Mouse (Mus musculus): Measurements from ENCODE around the gene Tom1l2. TPM values are rescaled to one million over a fixed set of nuclear protein-coding genes. Genes with fewer than 3 reads are reported as not detected.

Gene Tom1l2
- polyA plus RNA-seq, 1 experiment from 2014 or later = 21.2 TPM

DNA sequence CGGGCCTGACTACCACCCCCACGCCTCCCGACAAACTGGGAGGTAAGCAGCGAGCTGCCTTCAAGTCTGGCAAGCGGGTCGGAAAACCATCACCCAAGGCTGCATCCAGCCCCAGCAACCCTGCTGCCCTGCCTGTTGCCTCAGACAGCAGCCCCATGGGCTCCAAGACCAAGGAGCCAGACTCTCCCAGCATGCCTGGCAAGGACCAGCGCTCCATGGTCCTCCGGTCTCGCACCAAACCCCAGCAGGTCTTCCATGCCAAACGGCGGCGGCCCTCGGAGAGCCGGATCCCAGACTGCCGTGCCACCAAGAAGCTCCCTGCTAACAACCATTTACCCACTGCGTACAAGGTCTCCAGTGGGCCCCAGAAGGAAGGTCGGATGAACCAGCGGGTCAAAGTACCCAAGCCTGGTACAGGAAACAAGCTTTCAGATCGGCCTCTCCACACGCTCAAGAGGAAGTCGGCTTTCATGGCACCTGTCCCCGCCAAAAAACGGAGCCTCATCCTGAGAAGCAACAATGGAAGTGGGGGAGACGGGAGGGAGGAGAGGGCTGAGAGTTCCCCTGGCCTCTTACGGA, 164.3 kb downstream of the Tom1l2 start:
- Histone ChIP-seq H3K4me1 (ENCODE audit: control insufficient read depth, insufficient read depth, low read length) (peaks cover 19% of the 10 kb centered on the region), H3K9me3 (ENCODE audit: control insufficient read depth, low read length) (no peaks in the 10 kb centered on the region), H3K36me3 (ENCODE audit: control insufficient read depth, insufficient read depth, low read length) (peaks cover 38% of the 10 kb centered on the region), H3K27me3 (ENCODE audit: control insufficient read depth, insufficient read depth, low read length) (no peaks in the 10 kb centered on the region), H3K4me2 (ENCODE audit: low read depth) (no peak overlapping the region), H3K9ac (ENCODE audit: low read length) (no peak overlapping the region), H3K27ac (ENCODE audit: low read depth, low read length) (no peak overlapping the region), H3K4me3 (ENCODE audit: low read depth, low read length) (no peak overlapping the region)
- no peak for ATAC-seq (ENCODE audit: insufficient read depth, low FRiP score, low TSS enrichment)
- 93% methylated on average over 25 of the region's 25 CpGs for WGBS
- DNase-seq (ENCODE audit: low spot score) = no peak

DNA sequence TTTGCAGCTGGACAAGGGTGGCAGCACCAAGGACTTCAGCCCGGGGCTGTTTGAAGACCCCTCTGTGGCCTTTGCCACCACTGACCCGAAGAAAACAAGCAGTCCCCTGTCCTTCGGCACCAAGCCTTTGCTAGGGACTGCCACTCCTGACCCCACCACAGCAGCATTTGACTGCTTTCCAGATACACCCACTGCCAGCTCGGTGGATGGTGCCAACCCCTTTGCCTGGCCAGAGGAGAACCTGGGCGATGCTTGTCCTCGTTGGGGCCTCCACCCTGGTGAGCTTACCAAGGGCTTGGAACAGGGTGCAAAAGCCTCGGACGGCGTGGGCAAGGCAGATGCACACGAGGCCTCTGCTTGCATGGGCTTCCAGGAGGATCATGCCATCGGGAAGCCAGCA, 165.6 kb downstream of the Tom1l2 start:
- H3K27ac ChIP-seq (ENCODE audit: low read depth, low read length) = no peak overlapping the region
- H3K36me3 ChIP-seq (ENCODE audit: control insufficient read depth, insufficient read depth, low read length) = peaks cover 38% of the 10 kb centered on the region
- DNase-seq (ENCODE audit: low spot score) (no peak), ATAC-seq (ENCODE audit: insufficient read depth, low FRiP score, low TSS enrichment) (no peak)
- H3K9ac ChIP-seq (ENCODE audit: low read length) = no peak overlapping the region
- WGBS = 91% methylated on average over 11 of the region's 11 CpGs
- H3K9me3 ChIP-seq (ENCODE audit: control insufficient read depth, low read length) = no peaks in the 10 kb centered on the region
- H3K27me3 ChIP-seq (ENCODE audit: control insufficient read depth, insufficient read depth, low read length) = no peaks in the 10 kb centered on the region
- H3K4me1 ChIP-seq (ENCODE audit: control insufficient read depth, insufficient read depth, low read length) = peaks cover 31% of the 10 kb centered on the region
- H3K4me2 ChIP-seq (ENCODE audit: low read depth) = no peak overlapping the region
- no peak overlapping the region for H3K4me3 ChIP-seq (ENCODE audit: low read depth, low read length)

DNA sequence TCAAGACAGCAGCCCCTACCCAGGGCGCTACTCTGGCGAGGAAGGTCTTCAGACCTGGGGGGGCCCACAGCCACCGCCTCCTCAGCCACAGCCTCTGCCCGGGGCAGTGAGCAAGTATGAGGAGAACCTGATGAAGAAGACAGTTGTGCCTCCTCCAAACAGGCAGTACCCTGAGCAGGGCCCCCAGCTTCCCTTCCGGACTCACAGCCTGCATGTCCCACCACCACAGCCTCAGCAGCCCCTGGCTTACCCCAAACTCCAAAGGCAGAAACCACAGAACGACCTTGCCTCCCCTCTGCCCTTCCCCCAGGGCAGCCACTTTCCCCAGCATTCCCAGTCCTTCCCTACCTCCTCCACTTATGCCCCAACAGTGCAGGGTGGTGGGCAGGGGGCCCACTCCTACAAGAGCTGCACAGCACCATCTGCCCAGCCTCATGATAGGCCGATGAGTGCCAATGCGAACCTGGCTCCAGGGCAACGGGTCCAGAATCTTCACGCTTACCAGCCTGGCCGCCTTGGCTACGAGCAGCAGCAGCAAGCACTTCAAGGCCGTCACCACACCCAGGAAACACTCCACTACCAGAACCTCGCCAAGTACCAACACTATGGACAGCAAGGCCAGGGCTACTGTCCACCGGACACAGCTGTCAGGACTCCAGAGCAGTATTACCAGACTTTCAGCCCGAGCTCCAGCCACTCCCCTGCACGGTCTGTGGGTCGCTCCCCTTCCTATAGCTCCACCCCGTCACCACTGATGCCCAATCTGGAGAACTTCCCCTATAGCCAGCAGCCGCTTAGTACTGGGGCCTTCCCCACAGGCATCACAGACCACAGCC, 167.1 kb downstream of the Tom1l2 start:
- Histone ChIP-seq H3K27ac (ENCODE audit: low read depth, low read length) (peak overlapping the region; percentile 76), H3K9ac (ENCODE audit: low read length) (no peak overlapping the region; the same call in 1 of the 2 replicates), H3K27me3 (ENCODE audit: control insufficient read depth, insufficient read depth, low read length) (no peaks in the 10 kb centered on the region), H3K4me2 (ENCODE audit: low read depth) (no peak overlapping the region), H3K4me3 (ENCODE audit: low read depth, low read length) (no peak overlapping the region), H3K9me3 (ENCODE audit: control insufficient read depth, low read length) (no peaks in the 10 kb centered on the region), H3K36me3 (ENCODE audit: control insufficient read depth, insufficient read depth, low read length) (peaks cover 38% of the 10 kb centered on the region), H3K4me1 (ENCODE audit: control insufficient read depth, insufficient read depth, low read length) (peaks cover 37% of the 10 kb centered on the region)
- 84% methylated on average over 20 of the region's 20 CpGs for WGBS
- DNase-seq (ENCODE audit: low spot score) (no peak), ATAC-seq (ENCODE audit: insufficient read depth, low FRiP score, low TSS enrichment) (no peak)

DNA sequence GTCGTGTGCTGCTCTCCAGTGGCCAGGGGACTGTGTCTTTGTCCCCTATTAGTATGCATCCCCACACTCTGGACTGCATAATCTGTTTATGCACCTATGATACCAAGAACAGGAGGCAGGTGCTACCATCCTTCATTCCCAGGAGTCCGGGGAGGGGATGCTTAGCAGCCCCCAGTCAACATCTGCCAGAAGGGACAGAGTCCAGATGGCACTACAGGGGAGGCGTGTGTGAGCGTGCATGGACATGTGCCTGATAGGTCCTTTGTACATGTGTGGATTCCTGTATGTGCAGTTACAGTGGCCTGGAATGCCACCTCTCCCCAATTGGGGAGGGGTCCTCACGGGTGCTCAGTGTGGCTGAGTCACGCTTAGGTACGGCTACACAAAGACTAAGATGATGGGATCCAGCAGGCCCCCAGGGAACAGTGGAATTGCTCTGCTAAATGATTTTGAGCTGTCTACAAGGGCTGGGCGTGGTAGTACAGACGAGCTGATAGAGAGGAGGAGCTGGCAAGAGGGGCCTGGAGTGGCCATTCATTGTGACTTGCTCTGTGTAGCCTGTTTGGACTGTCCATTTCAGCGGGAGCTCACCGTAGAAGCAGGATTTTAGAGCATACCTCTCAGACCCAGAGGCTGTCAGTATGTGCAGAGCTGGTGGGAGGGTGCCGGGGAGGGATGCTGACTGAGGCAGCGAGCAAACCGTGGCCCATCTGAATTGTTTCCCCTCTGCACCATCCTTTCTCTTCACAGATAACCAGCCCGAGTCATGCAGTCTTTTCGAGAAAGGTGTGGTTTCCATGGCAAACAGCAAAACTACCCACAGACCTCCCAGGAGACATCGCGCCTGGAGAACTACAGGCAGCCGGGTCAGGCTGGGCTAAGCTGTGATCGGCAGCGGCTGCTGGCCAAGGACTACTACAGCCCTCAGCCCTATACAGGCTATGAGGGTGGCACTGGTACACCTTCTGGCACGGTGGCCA, 168.1 kb downstream of the Tom1l2 start:
- no peak overlapping the region for H3K4me2 ChIP-seq (ENCODE audit: low read depth)
- H3K27me3 ChIP-seq (ENCODE audit: control insufficient read depth, insufficient read depth, low read length) = no peaks in the 10 kb centered on the region
- H3K9ac ChIP-seq (ENCODE audit: low read length) = peak overlapping the region; percentile 15
- H3K4me3 ChIP-seq (ENCODE audit: low read depth, low read length) = no peak overlapping the region
- peaks cover 35% of the 10 kb centered on the region for H3K36me3 ChIP-seq (ENCODE audit: control insufficient read depth, insufficient read depth, low read length)
- ATAC-seq (ENCODE audit: insufficient read depth, low FRiP score, low TSS enrichment) = 0 out of 2 replicates have a peak, but pooled peaks have one; percentile 30
- no peaks in the 10 kb centered on the region for H3K9me3 ChIP-seq (ENCODE audit: control insufficient read depth, low read length)
- H3K27ac ChIP-seq (ENCODE audit: low read depth, low read length) = peak overlapping the region; percentile 76
- no peak for DNase-seq (ENCODE audit: low spot score)
- H3K4me1 ChIP-seq (ENCODE audit: control insufficient read depth, insufficient read depth, low read length) = peaks cover 37% of the 10 kb centered on the region
- 58% methylated on average over 22 of the region's 22 CpGs for WGBS

DNA sequence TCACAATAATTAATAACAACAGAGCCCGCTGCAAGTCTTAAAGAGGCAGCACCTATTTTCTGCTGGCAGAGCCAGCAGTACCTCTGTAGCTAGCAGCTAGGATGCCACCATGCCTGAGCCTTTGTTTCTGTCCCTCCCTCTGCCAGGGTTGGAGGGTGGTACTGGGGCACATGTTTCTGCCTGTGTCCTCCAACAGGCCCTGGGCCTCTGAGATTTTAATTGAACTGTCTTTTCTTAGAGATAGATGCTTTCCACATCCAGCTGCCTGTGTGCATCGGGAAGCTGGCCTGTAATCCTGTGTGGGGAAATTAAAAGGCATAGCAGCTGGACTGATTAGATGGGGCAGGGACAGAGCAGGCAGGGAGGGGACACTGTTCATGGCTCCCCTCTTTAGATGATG, 170.0 kb downstream of the Tom1l2 start:
- no peaks in the 10 kb centered on the region for H3K27me3 ChIP-seq (ENCODE audit: control insufficient read depth, insufficient read depth, low read length)
- H3K9ac ChIP-seq (ENCODE audit: low read length) = peak overlapping the region; percentile 39; the same call in 1 of the 2 replicates
- H3K4me3 ChIP-seq (ENCODE audit: low read depth, low read length) = no peak overlapping the region
- H3K4me1 ChIP-seq (ENCODE audit: control insufficient read depth, insufficient read depth, low read length) = peaks cover 42% of the 10 kb centered on the region
- peaks cover 20% of the 10 kb centered on the region for H3K36me3 ChIP-seq (ENCODE audit: control insufficient read depth, insufficient read depth, low read length)
- no peaks in the 10 kb centered on the region for H3K9me3 ChIP-seq (ENCODE audit: control insufficient read depth, low read length)
- DNase-seq (ENCODE audit: low spot score) (no peak), ATAC-seq (ENCODE audit: insufficient read depth, low FRiP score, low TSS enrichment) (no peak)
- 62% methylated on average over 2 of the region's 2 CpGs for WGBS
- H3K27ac ChIP-seq (ENCODE audit: low read depth, low read length) = peak overlapping the region; percentile 76
- no peak overlapping the region for H3K4me2 ChIP-seq (ENCODE audit: low read depth)

DNA sequence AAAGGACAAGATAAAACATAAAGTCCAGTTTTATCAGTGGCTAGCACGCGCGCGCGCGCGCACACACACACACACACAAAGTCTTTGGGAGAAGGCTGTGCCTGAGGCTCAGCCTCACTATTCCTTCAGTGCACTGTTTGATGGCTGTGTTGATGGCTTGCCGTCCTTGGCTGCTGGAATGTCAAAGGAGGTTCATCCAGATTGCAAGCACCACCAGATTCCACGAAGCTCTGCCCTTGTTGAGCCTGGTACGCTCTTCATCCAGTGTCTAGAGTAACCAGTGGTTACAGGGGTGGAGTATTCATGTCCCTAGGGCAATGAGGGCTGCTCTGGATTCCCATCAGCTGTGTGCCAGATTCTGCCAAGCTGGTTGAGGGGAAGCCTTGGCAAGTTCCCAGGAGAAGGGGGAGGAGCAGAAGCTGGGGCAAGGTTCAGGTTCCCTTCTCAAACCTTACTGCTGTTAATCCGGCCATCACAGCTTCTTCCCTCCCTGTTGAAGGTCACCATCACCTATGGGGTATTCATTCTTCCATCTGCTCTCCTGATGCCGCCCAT, 170.5 kb downstream of the Tom1l2 start:
- peaks cover 15% of the 10 kb centered on the region for H3K36me3 ChIP-seq (ENCODE audit: control insufficient read depth, insufficient read depth, low read length)
- DNase-seq (ENCODE audit: low spot score) = no peak
- no peak overlapping the region for H3K4me3 ChIP-seq (ENCODE audit: low read depth, low read length)
- peaks cover 48% of the 10 kb centered on the region for H3K4me1 ChIP-seq (ENCODE audit: control insufficient read depth, insufficient read depth, low read length)
- no peaks in the 10 kb centered on the region for H3K9me3 ChIP-seq (ENCODE audit: control insufficient read depth, low read length)
- no peak overlapping the region for H3K4me2 ChIP-seq (ENCODE audit: low read depth)
- H3K9ac ChIP-seq (ENCODE audit: low read length) = no peak overlapping the region
- no peak for ATAC-seq (ENCODE audit: insufficient read depth, low FRiP score, low TSS enrichment)
- WGBS = 86% methylated on average over 12 of the region's 12 CpGs
- H3K27ac ChIP-seq (ENCODE audit: low read depth, low read length) = peak overlapping the region; percentile 76
- H3K27me3 ChIP-seq (ENCODE audit: control insufficient read depth, insufficient read depth, low read length) = no peaks in the 10 kb centered on the region

DNA sequence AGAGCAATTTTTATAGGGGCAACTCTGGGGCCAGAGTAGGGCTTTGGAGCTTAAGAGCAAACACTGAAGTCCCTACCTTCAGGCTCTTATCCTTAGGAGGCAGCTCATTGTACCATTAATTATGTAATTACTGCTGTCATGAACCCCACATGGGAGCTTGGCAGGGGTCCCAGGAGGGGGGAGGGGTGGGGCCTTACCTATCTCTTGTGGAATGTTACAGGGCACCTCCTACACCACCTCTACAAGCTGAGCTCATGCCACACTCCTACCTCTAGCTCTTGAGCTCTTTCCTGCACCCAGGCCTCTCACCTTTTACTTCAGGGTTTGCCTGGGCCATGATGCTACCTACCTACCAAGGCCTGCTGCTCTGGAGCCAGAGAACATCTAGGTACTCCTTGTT, 174.2 kb downstream of the Tom1l2 start:
- Histone ChIP-seq H3K36me3 (ENCODE audit: control insufficient read depth, insufficient read depth, low read length) (no peaks in the 10 kb centered on the region), H3K27ac (ENCODE audit: low read depth, low read length) (no peak overlapping the region), H3K4me2 (ENCODE audit: low read depth) (no peak overlapping the region), H3K27me3 (ENCODE audit: control insufficient read depth, insufficient read depth, low read length) (no peaks in the 10 kb centered on the region), H3K4me1 (ENCODE audit: control insufficient read depth, insufficient read depth, low read length) (peaks cover 52% of the 10 kb centered on the region), H3K9ac (ENCODE audit: low read length) (no peak overlapping the region), H3K4me3 (ENCODE audit: low read depth, low read length) (no peak overlapping the region), H3K9me3 (ENCODE audit: control insufficient read depth, low read length) (no peaks in the 10 kb centered on the region)
- ATAC-seq (ENCODE audit: insufficient read depth, low FRiP score, low TSS enrichment) = no peak
- DNase-seq (ENCODE audit: low spot score) = no peak

DNA sequence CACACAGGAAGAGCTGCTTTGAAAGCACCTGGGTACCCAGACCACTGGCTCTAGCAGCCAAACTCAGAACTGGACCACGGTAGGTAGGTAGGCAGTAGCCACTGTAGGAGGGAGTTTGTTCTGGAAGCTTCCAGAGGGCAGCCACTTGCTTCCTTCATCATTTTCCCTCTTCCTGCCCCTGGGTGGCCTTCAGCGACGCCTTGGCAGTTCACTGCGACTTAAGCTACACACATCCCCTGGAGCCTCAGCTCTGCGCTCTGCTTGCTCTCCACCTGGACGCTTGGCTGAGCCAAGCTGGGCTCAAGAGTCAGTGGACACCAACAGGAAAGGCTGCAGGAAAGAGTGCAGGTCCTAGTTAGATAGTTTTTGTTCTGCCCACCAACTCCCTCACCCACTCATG, 174.7 kb downstream of the Tom1l2 start:
- DNase-seq (ENCODE audit: low spot score) = no peak
- Histone ChIP-seq H3K36me3 (ENCODE audit: control insufficient read depth, insufficient read depth, low read length) (no peaks in the 10 kb centered on the region), H3K27me3 (ENCODE audit: control insufficient read depth, insufficient read depth, low read length) (no peaks in the 10 kb centered on the region), H3K4me2 (ENCODE audit: low read depth) (0 out of 2 replicates have a peak overlapping the region, but pooled peaks have one; percentile 100), H3K9ac (ENCODE audit: low read length) (peak overlapping the region; percentile 64), H3K4me3 (ENCODE audit: low read depth, low read length) (no peak overlapping the region), H3K9me3 (ENCODE audit: control insufficient read depth, low read length) (no peaks in the 10 kb centered on the region), H3K27ac (ENCODE audit: low read depth, low read length) (peak overlapping the region; percentile 94), H3K4me1 (ENCODE audit: control insufficient read depth, insufficient read depth, low read length) (peaks cover 47% of the 10 kb centered on the region)
- 65% methylated on average over 6 of the region's 6 CpGs for WGBS
- ATAC-seq (ENCODE audit: insufficient read depth, low FRiP score, low TSS enrichment) = no peak
